ENCODE assay signal across 8 mouse cellular contexts in the genomic region with DNA sequence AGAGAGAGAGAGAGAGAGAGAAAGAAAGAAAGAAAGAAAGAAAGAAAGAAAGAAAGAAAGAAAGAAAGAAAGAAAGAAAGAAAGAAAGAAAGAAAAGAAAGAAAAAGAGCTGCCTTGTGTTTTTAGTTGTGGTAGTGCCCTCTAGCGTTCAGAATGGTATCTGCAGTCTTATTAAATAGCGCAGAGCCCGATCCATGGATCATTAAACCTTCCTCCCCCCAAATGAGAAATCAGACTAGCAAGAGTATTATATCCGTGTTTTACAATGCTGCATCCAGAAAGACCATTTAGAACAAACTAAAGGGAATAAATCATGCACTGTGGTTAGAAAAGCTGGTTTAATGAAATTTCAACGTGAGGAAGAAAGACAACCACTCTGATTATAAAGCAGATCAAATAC. TPM values are rescaled to one million over a fixed set of nuclear protein-coding genes. Genes with fewer than 3 reads are reported as not detected.
DNase-seq lines count a peak whose midpoint lies in the region; ATAC-seq lines count a peak whose summit lies in the region.

No protein-coding gene starts in this region.

- ATAC-seq in hindbrain, embryonic 11.5 days (ENCODE audit: low FRiP score) = no peak
- ATAC-seq in monocyte, adult 5-6 weeks (replicated peaks; ENCODE audit: insufficient number of reproducible peaks, low FRiP score, low TSS enrichment, poor library complexity, severe bottlenecking) = no peak

- 4% methylated on average over 5 of the region's 5 CpGs for WGBS in hindbrain, embryonic 11.5 days
- 7% methylated on average over 5 of the region's 5 CpGs for WGBS in hindbrain, embryonic 10.5 days

- no peak overlapping the region for H3K4me2 ChIP-seq in hindbrain, embryonic 11.5 days (replicated peaks; ENCODE audit: low read depth, low read length)

- no peaks in the 10 kb centered on the region for H3K4me1 ChIP-seq in hindbrain, embryonic 11.5 days (replicated peaks; ENCODE audit: control insufficient read depth, insufficient read depth, low read length)
- peaks cover 6% of the 10 kb centered on the region for H3K4me1 ChIP-seq in hindbrain, embryonic 10.5 days (replicated peaks)

- no peak overlapping the region for H3K27ac ChIP-seq in hindbrain, embryonic 11.5 days (ENCODE audit: low read depth, low read length)
- no peak overlapping the region for H3K27ac ChIP-seq in hindbrain, embryonic 10.5 days

- no peaks in the 10 kb centered on the region for H3K36me3 ChIP-seq in hindbrain, embryonic 11.5 days (ENCODE audit: control insufficient read depth, insufficient read depth, low read length)
- H3K36me3 ChIP-seq in hindbrain, embryonic 10.5 days = no peaks in the 10 kb centered on the region

- H3K27me3 ChIP-seq in hindbrain, embryonic 11.5 days (ENCODE audit: control insufficient read depth, insufficient read depth, low read length) = no peaks in the 10 kb centered on the region
- no peaks in the 10 kb centered on the region for H3K27me3 ChIP-seq in hindbrain, embryonic 10.5 days (ENCODE audit: insufficient read depth, poor library complexity, severe bottlenecking)

- DNase-seq in hindbrain, embryonic 11.5 days (ENCODE audit: low spot score) = peak; percentile 66
- DNase-seq in hindbrain, embryonic 10.5 days (ENCODE audit: low spot score) = no peak
- DNase-seq in A20 (ENCODE audit: low read depth, low spot score) = peak; percentile 51
- peak; percentile 31 for DNase-seq in R1 (ENCODE audit: low read depth, low spot score)
- peak; percentile 42 for DNase-seq in induced T-regulatory cell, adult 2 months (ENCODE audit: low read depth)
- peak; percentile 14 for DNase-seq in retina, postnatal 7 days (ENCODE audit: low read depth, low spot score)
- no peak for DNase-seq in urinary bladder, postnatal 4 days (ENCODE audit: low spot score in 2 of 2)

- H3K9me3 ChIP-seq in hindbrain, embryonic 11.5 days (ENCODE audit: control insufficient read depth, low read length) = no peaks in the 10 kb centered on the region
- H3K9me3 ChIP-seq in hindbrain, embryonic 10.5 days = no peaks in the 10 kb centered on the region

- H3K4me3 ChIP-seq in hindbrain, embryonic 11.5 days (ENCODE audit: low read depth, low read length) = no peak overlapping the region
- no peak overlapping the region for H3K4me3 ChIP-seq in hindbrain, embryonic 10.5 days

- H3K9ac ChIP-seq in hindbrain, embryonic 11.5 days (ENCODE audit: low read depth, low read length) = no peak overlapping the region

RNA-seq across cellular contexts. Expression of a gene that starts 51.1 kb away (rescaled TPM):
- polyA plus RNA-seq in hindbrain, embryonic 11.5 days (2014; fragmentation: Nextera tagmentation; extraction: Ambion mirVana) = 45.0 and 48.6 TPM in 2 replicates
- polyA plus RNA-seq in hindbrain, embryonic 10.5 days (2016; fragmentation: Nextera tagmentation; extraction: Ambion mirVana) = 46.0 and 63.4 TPM in 2 replicates
- 29.4 to 42.3 TPM (median 35.5 TPM) in 3 replicates for total RNA-seq in monocyte, adult 5-6 weeks (2017)

Comparison
In these comparisons a context has a peak if more than half of its experiments do, and no peak if none do; other contexts are left out.
1. DNase-seq: peak in hindbrain, embryonic 11.5 days (single experiment), A20 (single experiment), R1 (single experiment), induced T-regulatory cell, adult 2 months (single experiment) and retina, postnatal 7 days (single experiment); none in hindbrain, embryonic 10.5 days (single experiment) and urinary bladder, postnatal 4 days (0 of 2).